Mouse (Mus musculus): ENCODE results near the gene Prickle1.

The Prickle1 gene

DNA sequence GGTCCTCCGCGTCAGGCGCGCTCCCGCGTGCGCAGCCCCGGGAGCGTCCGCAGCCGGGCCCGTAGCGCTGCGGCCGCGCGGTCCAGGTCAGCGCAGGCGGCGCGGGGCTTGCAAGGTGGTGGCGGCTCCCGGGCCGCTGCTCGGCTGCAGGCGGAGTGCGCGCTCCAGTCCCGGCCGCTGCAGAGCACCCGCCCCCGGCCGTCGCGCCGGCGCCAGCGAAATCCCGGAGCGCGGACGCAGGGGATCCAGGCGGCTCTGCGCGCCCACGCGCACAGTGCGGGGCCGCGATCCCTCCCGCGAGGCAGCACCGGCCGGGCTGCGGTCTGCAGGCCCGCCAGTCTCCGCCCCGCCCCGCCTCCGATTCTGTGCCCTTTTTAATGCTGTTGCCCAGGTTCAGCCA is at the start of gene Prickle1:
Gene Prickle1, minus strand, starts transcription at position 146 of the 400 bp plus-strand sequence.
- peak; percentile 88 for DNase-seq

DNA sequence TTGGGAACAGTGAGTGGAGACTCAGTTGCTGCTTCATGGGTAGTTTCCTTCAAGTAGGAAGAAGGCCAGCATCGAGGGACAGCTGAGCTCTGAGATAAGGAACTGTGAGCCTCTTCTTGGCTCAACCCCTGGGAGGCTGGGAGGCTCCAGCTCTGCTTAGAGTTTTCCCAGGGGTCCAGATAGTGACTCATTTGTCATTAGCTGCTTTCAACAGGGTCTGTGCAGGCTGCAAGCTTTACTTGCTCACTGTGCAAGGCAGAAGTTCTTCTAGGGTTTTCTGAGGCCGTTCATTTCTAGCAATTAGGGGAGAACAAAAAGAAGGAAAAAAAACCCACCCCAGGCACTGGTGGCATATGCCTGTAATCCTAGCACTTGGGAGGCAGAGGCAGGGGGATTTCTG is 44.5 kb upstream of the Prickle1 start:
- DNase-seq: no peak

DNA sequence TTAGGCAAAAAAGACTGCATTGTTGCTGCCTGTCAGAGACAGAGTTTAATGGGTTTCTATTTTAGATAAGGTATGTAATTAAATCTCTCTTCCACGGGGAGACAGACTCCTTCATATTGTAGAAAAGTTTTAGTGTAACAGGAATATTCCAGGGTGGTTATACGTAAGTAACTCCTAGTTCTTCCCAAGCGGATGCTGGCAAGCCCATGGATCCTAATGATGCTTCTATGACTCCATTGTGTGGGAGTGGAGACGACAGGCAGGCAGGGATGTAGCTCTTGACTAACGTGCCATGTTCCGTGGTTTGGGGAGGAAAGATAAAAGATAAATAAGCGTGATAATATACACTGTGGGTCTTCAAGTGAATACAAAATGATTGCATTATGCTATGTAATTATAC is 41.3 kb upstream of the Prickle1 start:
- DNase-seq: no peak

DNA sequence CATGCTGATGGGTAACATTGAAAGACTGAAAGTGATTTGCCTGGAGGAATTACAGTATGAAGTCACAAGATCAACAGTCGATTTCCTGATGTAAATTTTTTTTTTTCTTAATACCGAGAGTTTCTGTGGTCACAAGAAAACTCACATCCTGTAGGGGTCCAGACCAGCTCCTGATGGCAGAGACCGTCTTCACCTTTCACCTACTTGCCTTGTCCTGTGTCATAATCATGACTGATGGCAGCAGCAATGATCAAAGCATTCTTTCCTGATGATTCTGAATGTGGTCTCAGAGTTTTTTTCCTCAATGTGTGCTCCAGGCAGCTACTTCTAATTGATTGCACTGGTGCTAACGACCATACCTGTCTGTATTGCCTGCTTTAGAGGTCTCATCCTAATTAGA is 39.9 kb upstream of the Prickle1 start:
- DNase-seq: no peak

DNA sequence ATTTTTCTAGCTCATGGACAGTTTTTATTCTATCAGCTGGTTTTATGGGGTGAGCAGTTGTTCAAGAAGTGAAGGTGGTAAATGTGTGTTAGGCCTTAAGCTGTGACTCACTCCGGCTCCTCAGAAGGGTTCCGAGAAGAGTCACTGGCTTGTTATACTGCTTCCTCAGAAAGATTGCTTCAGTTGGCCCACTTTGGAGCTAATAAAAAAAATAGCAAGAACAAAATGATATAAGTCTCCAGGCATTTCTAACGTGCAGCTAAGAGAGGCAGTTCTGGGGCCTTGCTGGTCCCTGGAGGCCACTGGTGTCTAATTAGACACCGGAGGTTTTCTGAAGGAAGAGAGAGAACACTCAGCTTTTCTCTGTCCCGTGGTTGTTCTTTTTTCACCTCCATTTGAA is 38.8 kb upstream of the Prickle1 start:
- no peak for DNase-seq

DNA sequence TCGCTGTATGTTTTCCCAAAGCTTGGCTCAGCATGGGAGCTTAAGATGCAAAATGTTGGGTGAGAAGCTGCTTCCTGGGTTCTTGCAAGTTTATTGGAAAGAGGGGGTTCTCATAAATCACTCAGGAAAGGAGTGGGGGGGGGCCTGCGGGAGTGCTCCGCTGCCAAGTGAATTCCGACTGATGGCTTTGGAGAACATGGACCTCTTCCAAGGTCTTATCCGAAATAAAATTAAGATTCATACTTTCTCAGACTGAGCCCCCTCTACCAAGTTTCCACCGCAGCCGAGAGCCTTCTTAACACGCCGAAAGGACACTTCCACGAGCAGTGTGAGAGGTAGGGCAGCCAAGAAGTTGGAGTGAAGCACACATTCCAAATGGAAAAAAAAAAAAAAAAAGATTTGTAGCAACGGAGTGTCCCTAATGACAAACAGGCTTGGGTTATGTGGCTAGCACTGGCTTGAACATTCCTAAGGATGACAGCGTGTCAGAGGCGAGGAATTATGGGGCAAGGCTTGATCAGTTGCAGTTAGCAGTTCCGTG is 34.4 kb upstream of the Prickle1 start:
- no peak for DNase-seq

DNA sequence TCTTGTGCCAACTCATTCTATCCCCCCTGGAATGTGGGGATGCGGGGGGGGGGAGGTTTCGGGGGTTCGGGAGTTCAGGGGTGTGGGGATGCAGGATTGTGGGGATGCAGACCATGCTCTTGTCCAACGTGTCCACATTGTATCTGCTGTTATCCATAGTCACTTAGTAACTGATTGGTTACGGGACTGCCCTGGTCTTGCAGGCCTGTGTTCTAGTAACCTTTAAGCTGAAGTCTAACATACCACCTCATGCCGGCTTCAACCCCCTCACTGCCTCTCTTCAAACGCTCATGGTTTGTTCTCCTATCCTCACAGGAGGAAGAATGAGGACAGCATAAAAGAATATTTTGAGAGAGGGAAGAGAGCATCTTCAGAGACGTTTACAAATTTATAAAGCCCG is 33.5 kb upstream of the Prickle1 start:
- no peak for DNase-seq

DNA sequence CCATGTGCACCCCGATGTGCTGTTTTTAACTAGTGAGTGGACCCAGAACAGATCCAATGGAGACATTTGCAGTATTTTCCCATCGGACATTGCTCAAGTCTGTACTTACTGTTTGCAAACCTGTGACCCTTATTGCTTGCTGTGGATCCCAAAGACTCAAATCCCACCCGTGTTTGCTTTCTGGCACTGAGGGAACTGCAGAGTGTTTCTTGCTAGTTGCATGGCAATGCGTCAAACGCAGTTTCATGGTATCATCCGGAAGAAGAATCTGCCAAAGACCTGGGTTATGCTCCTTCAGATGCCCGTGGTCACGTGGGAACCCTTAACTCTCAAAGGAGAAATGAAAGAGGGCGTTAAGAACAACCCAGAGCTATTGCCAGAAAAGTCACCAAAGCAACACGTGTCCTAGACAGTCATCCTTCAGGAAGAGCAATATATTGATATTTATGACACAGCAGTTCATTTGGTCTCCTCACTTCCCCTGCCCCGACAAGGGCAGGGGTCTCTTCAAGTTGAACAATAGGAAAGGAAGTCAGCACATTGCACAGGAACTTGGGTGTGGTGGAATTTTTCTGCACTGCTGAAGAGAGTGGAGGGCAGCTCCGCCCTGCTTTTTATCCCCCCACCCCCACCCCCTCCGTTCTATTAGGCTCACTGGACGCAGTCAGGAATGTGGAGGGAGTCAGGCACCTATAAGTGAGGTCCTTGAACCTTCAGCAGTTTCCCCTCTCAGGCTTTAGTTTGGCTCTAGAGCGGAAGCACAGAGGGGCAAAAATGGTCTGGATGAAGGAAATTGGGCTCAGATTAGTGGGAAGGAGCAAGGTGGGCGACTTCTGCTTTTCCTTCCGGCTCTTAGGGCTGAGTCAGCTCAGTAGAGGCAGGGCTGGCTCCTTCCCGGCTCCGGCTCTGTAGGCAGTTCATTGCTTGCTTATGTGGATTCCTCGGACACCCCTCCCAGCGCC is 32.4 kb upstream of the Prickle1 start:
- DNase-seq: no peak

DNA sequence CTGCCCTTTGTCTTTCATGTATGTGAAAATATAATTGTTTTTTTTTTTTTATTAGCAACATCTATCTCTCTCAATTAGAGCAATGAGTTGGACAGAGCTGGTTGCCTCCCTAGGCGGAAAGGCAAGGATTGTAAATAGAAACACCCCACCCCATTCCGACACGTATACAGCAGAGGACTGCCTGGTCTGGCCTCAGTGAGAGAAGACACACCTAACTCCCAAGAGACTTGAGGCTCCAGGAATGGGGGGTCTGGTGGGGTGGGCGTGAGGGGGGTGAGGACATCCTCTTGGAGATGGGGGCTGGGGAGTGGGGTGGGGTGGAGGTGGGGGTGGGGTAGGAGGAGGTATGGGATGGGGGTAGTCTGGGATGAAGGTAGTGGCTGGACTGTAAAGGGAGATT is 23.9 kb upstream of the Prickle1 start:
- DNase-seq: no peak

DNA sequence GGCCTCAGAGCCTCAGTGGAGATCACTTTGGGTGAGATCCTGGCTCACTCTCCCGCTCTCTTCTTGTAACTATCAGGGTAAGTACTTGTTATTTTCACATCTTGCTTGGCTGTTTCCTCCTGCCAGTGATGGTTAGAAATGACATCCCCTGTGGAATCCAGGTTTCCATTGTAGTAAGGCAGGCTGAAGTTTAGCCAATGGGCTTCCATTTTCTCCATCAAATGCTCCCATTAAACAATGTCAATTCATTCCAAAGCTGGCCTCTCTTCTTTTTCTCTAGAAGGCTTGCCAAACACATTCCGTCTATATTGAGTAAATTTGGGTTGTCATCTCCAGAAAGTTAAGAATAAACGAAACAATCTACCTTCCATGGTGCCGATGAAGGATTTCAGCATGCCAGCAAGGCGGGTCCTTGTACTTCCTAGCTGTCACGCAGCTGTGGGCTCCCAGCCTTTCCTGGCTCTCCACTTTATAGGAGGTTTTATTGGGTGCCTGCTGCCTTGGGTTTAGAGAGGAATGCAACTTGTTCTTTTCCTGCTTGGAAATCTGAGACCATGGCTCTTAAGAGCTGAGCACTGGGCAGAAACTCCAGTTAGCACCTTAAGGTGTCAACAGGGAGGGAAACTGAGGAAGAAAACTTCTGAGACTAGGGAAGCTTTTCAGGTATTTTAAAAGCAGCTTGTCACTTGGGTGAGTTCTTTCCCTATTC is 22.9 kb upstream of the Prickle1 start:
- no peak for DNase-seq

DNA sequence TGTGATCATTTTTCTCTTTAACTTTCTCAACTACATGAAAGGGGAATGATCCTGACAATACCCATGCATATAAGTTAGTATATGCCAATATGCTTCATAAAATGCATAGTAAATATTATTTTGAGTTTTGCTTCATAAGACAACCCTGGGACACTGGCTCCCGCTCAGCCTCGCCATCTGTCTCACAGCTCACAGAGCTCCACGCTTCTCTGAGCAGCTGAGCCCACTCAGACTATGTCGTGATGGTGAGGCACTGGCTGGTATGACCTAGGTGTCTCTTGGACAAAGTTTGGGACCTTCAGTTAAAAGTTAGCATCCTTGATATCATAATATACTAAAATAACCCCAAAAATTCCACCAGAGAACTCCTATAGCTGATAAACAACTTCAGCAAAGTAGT is 20.6 kb upstream of the Prickle1 start:
- no peak for DNase-seq

DNA sequence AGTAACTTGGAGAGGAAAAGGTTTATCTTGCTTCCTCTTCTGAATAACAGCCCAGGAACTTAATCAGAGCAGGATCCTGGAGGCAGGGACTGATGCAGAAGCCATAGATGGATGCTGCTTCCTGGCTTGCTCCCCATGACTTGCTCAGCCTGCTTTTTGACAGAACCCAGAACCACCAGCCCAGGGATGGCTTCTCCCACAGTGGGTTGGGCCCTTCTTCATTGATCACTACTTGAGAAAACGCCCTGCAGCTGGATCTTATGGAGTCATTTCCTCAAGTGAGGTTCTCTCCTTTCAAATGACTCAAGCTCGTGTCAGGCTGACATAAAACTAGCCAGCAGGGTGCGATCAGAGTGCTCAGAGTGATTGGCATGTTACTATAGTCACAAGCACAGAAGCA is 19.3 kb upstream of the Prickle1 start:
- no peak for DNase-seq

DNA sequence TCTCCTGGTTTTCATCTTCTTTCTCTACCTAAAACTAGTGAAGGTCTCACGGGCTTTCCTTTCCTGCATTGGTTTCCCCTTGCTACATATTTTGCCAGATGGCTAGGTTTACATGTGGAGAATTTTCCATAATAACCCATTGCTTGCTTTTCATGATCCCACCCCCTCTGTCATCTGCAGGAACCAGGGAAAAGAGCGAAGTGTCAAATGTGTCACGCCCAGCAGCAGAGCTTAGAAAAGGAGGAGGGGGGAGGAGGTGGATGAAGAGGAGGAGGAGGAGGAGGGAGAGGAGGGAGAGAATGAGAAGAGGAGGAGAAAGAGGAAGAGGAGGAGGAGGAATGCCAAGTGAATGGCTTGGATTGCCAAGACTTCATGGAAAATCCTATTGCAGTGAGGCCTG is 17.9 kb upstream of the Prickle1 start:
- DNase-seq: no peak

DNA sequence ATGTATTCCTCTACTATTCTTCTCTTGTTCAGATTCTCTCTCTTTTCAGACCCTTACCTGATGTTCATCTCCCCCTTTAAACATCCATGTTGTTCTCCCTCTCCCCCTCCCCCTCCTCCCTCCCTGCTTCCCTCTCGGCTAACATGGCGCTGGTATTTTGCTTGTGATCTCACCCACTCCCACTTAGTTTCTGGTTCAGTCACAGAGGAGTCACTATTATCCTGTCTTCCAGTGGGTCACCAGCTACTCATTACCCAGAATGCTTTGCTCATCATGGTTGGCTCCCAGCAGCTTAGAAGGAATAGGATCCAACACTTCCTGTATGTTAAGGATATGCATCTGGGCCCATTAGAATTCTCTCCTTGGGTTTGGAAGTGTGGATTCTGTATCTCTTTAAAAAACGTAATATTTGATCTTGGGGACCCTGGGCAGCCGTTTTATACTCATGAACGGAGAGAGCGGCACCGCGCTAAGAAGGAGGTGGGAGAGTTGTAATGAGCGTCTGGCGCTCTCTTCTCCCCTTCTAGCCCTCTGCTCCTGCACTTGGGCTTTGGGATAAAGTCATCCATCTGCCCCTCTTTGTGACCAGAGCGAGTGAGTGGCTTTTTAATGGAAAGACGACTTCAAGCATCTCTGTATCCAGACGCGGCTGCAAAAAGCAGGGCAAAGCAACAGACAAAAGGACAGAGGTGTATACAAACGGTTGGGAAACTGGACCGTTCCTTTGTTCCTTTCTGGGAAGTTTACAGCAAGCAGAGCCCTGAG is 16.0 kb upstream of the Prickle1 start:
- DNase-seq: no peak

DNA sequence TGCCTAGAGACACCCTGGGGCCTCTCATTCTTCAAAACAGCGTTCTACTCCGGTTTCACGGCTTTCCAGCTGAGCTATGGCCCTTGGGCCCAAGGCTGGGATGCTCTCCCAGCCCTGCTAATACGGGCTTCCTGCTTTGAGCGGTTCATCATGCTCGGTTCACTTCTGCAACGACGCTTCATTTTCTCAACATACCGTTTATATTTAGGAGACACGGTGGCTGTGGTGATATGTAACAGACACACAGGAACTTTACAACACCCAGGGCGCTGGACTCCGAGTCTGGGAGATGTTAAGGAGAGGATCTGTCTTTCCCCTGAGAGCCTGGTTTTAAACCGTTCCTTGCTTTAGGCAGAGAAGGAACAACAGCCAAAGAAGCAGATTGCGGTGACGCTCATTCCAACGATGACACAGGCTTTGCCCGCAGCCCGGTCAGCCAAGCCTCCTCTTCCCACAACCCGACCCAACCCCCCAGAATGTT is 15.1 kb upstream of the Prickle1 start:
- DNase-seq: no peak

DNA sequence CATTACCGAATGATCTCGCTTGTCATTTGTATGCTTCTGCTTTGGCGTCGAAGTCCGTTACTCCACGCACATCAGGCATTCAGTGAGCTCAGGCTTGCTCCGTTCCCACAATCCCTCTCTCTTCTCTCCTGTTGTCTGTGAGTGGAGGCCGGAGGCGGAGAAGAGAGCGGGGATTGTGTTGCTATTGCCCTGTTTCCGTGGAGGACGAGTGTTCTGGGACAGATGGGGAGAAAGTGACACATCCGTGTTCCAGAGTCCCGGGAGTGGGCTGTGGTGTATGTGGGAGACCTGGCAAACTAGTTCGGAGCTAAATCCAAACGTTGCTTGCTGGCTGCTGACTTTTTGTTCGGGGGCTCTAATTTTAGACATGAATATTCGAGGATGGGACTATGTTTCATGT is 14.6 kb upstream of the Prickle1 start:
- DNase-seq: no peak

DNA sequence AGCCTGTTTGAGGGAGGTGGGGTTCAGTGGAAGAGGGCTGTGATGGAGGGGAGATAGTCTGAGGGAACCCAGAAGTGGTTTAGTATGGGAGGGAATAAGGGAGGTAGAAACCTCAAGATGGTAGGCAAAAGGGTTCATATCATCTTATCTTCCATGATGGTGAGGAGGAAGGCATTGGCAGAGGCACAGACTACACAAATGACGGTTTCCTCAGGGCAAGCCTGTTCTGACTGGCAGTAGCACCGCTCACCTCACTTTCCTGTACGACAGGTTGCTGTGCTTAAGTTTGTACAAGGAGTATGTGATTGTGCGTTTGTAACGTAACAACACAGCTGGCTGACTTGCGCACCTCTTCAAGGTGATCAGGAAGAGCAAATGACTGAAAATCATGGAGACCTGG is 7.2 kb upstream of the Prickle1 start:
- no peak for DNase-seq

DNA sequence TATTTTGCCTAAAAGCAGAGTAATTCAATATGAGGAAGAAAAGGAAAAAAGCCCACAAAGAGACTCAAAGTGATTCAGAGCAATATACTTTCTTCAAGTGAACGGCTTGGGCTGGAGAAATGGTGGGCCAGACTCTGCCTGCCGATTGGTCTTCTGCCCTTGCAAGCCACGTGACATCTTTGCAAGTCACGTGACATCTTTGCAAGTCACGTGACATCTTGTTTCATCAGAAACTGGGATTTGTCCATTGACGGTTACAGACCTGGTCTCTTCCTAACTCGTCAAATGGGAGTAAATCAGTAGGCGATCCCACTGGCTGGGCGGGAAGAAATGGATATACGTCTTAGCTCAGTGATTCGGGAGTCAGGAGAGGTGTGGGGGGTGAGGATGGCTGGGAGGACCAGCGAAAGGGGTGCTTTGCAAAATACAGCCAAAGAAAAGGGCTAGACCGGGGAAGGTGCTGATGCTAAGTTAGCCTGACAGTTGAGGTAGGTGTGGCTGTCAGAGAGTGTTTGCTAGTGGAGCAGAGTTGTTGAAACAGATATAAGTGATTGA is 5.8 kb upstream of the Prickle1 start:
- DNase-seq: no peak

DNA sequence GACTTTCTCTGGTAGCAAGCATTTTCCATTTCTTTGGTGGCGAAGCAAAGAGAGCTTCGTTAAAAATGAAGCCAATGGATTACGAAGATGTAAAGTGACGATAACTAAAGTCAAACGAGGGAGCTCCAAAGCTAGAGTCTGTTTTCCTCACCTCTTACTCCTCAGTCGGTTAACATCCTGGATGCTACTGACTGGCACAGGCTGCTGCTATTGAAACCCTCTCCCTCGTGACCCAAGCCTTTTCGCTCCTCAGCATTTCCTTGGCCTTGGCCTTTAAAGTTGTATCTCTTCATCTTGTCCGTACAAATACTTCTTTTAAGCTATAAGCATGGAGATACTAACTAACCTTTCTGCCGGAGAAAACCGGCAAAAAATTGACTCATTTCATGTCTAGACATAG is 1.3 kb upstream of the Prickle1 start:
- no peak for DNase-seq

DNA sequence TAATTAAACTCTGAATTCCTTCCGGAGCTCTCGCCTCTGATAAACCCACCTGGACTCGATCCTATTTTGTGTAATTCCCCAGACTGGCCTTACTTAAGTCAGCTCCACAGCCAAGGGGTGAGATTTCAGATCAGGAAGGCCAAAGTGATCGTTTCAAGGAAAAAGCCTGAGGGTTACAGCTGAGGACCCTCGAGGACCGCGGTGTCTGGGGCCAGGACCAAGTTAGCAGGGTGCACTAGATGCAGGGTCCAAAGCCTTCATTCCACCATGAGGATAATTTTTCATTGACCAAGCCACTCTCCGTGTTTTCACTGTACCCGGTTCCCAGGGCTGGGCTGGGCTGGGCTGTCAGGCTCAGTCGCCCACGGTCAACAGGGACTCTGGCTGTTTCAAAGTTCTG is 594 bp upstream of the Prickle1 start:
- DNase-seq: peak; percentile 56

DNA sequence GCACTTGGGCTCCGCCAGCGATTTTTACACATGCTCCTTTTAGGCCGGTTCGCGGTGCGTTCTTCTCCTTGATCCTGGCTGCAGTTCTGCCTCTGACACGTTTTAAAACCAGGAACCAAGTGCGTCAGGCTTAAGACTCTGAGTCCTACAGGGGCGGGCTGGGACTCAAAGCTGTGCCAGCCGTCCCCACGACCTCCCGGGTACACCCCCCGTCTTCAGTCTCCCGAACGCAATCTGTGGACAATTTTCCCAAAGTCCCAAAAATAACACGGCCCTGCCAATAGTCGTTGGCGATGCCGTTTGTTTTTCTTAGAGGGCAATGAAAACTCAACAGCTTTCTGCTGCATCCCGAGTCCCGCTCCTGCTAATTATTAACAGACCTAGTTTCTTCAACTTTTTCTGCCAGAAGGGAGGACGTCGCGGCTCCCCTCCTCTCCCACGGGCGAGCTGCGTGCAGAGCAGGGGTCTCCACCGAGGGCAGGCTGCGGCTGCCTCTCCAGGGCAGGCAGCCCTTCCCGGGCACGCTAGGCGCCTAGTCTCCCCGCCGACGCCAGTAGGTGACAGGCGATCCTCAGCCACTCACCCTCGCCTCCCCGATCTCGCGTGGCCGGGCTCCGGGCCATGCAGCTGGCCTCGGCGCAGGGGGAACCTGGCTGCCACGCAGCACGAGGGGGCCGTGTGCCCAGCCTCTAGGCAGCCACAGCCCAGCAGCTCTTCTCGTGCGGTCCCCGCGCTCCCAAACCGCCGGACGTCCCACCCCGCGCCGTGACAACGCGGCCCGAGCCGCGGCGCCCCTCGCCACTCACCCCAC is 598 bp downstream of the Prickle1 start:
- DNase-seq: peak; percentile 43

Measured in cerebellum, adult 11-12 months (tissue).